Mouse (Mus musculus) kidney, embryonic 14.5 days (tissue): ENCODE measurements around the gene Tmem121b. TPM values are rescaled to one million over a fixed set of nuclear protein-coding genes. Genes with fewer than 3 reads are reported as not detected.

Experiments
- ATAC-seq: fragments of 200-750 bp; cut with Nextera tagmentation; 2 replicates; pipeline ENCODE4 v1.8.0; 2017; ENCODE audit warnings: moderate number of reproducible peaks, mild to moderate bottlenecking, moderate TSS enrichment, moderate library complexity; ENCODE audit not compliant: low FRiP score, low TSS enrichment
- H3K27ac ChIP-seq: fragments of 300-500 bp; sonication (generic); 2 replicates; pipeline ENCODE4 v1.5.1; 2014; ENCODE audit warnings: low read depth, mild to moderate bottlenecking, low read length, moderate library complexity, mixed read lengths
- H3K27me3 ChIP-seq: fragments of 300-500 bp; sonication (generic); 2 replicates; pipeline ENCODE4 v1.6.1; 2014; ENCODE audit warnings: mild to moderate bottlenecking, low read length; ENCODE audit not compliant: control insufficient read depth, insufficient read depth
- H3K36me3 ChIP-seq: fragments of 300-500 bp; sonication (generic); 2 replicates; pipeline ENCODE4 v1.6.1; 2014; ENCODE audit warnings: low read length, mixed read lengths; ENCODE audit not compliant: control insufficient read depth, insufficient read depth
- H3K4me1 ChIP-seq: fragments of 300-500 bp; sonication (generic); 2 replicates; pipeline ENCODE4 v1.6.1; 2014; ENCODE audit warnings: low read length, mixed read lengths; ENCODE audit not compliant: control insufficient read depth, insufficient read depth
- H3K4me2 ChIP-seq: fragments of 300-500 bp; sonication (generic); replicated peaks from 2 replicates; pipeline ENCODE4 v1.6.1; 2014; ENCODE audit warnings: low read depth, mild to moderate bottlenecking, low read length
- H3K4me3 ChIP-seq: fragments of 300-500 bp; sonication (generic); 2 replicates; pipeline ENCODE4 v1.5.1; 2014; ENCODE audit warnings: mild to moderate bottlenecking, low read length
- H3K9ac ChIP-seq: fragments of 300-500 bp; sonication (generic); 2 replicates; pipeline ENCODE4 v1.6.1; 2014; ENCODE audit warnings: low read depth, mild to moderate bottlenecking, low read length, moderate library complexity
- H3K9me3 ChIP-seq: fragments of 300-500 bp; sonication (generic); 2 replicates; pipeline ENCODE4 v1.6.1; 2016; ENCODE audit warnings: low read length; ENCODE audit not compliant: control insufficient read depth
- WGBS: fragments of 180-500 bp; shearing (Covaris S2); extraction: QIAGEN DNeasy Blood & Tissue Kit; methylation state at CpG from one replicate; pipeline ENCODE4 v1.1.7; 2014; 5-methylcytosine and 5-hydroxymethylcytosine counted together
- polyA plus RNA-seq: library from polyadenylated mRNA; unstranded; fragments of >200 nt; fragmentation: Nextera tagmentation; extraction: Ambion mirVana; gene quantifications from 2 replicates; pipeline ENCODE4 v1.2.1, GENCODE M21; 2014

The Tmem121b gene
- polyA plus RNA-seq, 1 experiment from 2014 or later: 0.04 TPM

DNA sequence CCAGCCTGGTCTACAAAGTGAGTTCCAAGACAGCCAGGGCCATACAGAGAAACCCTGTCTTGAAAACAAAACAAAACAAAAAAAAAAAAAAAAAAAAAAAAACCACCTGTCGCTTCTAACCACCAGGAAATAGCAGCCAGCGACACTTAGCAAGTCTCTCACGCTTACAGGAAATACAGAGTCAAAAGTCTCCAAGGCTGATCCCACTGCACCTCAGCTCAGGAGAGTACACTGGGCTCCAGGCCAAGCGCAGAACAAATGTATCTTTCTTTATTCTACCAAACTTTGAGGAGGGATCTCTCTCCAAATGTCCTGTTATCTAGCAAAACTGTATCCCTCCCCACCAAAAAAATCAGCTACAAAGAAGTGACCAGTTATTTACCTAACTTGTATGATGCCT, 35.5 kb upstream of the Tmem121b start:
- Histone ChIP-seq H3K4me1 (peaks cover 9% of the 10 kb centered on the region; the same call in 1 of the 2 replicates), H3K4me3 (no peak overlapping the region), H3K9ac (no peak overlapping the region), H3K9me3 (no peaks in the 10 kb centered on the region), H3K36me3 (no peaks in the 10 kb centered on the region), H3K27ac (no peak overlapping the region), H3K27me3 (no peaks in the 10 kb centered on the region), H3K4me2 (no peak overlapping the region)
- WGBS: 60% methylated on average over 4 of the region's 4 CpGs
- no peak for ATAC-seq

DNA sequence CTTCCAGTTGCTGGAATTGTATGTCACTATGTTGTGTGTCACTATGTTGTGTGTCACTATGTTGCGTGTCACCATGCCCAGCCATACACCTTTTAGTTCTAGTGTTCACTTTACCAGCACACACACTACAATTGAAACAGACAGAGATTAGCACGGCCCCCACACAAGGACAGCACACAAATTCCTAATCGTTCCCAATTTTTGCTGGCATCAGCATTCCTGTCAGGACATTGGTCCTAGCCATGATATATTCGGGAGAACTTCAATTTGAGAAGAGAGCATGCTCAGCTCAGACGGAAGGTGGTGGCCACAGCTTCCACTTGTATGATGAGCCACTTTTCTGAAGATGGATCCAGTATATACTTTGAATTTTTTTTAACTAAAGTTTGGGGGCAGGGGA, 31.2 kb upstream of the Tmem121b start:
- 84% methylated on average over 5 of the region's 5 CpGs for WGBS
- peaks cover 4% of the 10 kb centered on the region; the same call in 1 of the 2 replicates for H3K4me1 ChIP-seq

DNA sequence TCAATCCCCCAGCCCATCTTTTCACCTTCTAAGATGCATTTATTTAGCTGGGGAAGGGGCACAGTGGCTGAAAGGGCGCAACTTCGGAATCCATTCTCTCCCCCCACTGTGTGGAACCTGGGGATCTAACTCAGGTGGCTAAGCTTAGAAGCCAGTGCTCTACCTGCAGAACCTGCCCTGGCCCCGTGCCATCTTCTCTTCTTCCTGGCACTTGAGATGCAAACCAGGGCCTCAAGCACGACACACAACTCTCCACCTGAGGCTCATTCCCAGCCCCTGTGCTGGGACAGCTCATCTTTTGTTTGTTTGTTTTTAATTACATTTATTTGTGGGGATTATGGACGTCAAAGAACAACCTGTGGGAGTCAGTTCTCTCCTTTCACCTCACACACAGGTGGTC, 26.0 kb upstream of the Tmem121b start:
- ATAC-seq: no peak
- peaks cover 23% of the 10 kb centered on the region; the same call in 1 of the 2 replicates for H3K36me3 ChIP-seq
- WGBS: 88% methylated on average over 5 of the region's 5 CpGs

More for the DNA sequence above, 31.2 kb upstream of the Tmem121b start:
- H3K27ac ChIP-seq: no peak overlapping the region
- no peak overlapping the region for H3K9ac ChIP-seq
- no peak overlapping the region for H3K4me3 ChIP-seq
- no peaks in the 10 kb centered on the region for H3K27me3 ChIP-seq
- H3K9me3 ChIP-seq: no peaks in the 10 kb centered on the region
- no peak for ATAC-seq
- no peak overlapping the region for H3K4me2 ChIP-seq
- peaks cover 18% of the 10 kb centered on the region; the same call in 1 of the 2 replicates for H3K36me3 ChIP-seq

DNA sequence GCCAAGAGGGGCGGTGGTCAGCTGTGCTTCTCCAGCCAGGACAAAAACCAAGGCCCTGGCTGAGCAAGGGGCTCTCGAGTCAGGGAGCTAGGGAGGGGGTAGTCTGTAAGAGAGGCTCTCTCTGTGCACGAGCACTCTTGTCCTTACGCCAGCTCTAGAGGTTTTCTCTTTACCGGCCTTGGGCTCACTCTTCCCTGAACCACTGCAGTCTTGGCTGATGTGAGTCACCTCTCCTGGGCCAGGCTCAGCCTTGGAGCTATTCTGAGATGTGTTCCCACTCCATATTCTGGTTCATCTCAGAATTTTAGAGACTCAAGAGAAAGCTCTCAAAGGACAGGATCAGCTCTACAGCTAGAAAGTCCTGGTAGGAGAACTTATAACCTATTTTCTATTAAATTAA, 23.7 kb upstream of the Tmem121b start:
- Histone ChIP-seq H3K9ac (no peak overlapping the region), H3K4me3 (no peak overlapping the region), H3K9me3 (no peaks in the 10 kb centered on the region), H3K4me2 (no peak overlapping the region), H3K27ac (no peak overlapping the region), H3K27me3 (no peaks in the 10 kb centered on the region), H3K36me3 (peaks cover 33% of the 10 kb centered on the region; the same call in 1 of the 2 replicates), H3K4me1 (no peaks in the 10 kb centered on the region)
- 88% methylated on average over 5 of the region's 5 CpGs for WGBS
- ATAC-seq: no peak

More for the DNA sequence above, 26.0 kb upstream of the Tmem121b start:
- Histone ChIP-seq H3K27me3 (no peaks in the 10 kb centered on the region), H3K27ac (no peak overlapping the region), H3K4me2 (no peak overlapping the region), H3K4me3 (no peak overlapping the region), H3K4me1 (no peaks in the 10 kb centered on the region), H3K9ac (no peak overlapping the region), H3K9me3 (no peaks in the 10 kb centered on the region)

DNA sequence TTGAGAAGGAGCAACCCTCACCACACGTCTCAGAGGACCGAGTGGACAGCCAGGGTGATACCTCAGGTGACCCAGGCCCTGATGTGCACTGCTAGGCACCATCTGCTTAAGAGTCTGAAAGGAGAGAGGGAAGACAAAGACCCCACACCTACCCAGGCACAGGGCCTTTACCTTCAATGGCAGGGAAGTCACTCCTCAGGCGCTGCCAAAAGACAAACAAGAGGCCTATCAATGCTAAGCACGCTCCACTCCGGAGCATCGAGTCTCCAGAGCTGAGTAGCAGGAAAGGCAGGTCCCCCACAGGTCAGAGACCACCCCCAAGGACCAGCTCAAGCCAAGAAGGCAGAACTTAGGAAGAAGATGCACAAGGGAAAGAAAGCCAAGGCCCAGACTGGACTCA, 23.3 kb upstream of the Tmem121b start:
- no peaks in the 10 kb centered on the region for H3K27me3 ChIP-seq
- H3K36me3 ChIP-seq: peaks cover 29% of the 10 kb centered on the region; the same call in 1 of the 2 replicates
- WGBS: 90% methylated on average over 6 of the region's 6 CpGs
- H3K4me1 ChIP-seq: no peaks in the 10 kb centered on the region
- no peak overlapping the region for H3K4me3 ChIP-seq
- H3K4me2 ChIP-seq: no peak overlapping the region
- H3K27ac ChIP-seq: no peak overlapping the region
- no peaks in the 10 kb centered on the region for H3K9me3 ChIP-seq
- no peak overlapping the region for H3K9ac ChIP-seq
- ATAC-seq: no peak

DNA sequence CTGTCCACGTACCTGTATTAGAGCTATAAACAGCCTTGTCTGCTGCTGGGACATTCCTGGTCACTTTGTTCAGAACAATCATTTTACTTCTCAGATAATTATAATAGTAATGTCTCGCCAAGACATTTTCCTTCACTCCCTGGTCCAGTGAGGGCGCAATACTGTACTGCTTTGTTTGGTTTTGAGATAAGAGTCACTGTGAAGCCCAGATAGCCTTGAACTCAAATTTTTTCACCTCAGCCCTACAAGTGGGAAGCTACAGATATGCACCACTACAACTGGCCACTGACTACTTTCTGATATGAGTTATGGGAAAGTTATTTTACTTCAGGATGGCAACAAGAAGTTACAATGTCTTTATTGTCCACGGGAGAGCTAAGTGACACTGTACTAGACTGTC, 22.8 kb upstream of the Tmem121b start:
- peaks cover 31% of the 10 kb centered on the region for H3K36me3 ChIP-seq
- H3K27ac ChIP-seq: no peak overlapping the region
- WGBS: 89% methylated on average over 4 of the region's 4 CpGs
- H3K27me3 ChIP-seq: no peaks in the 10 kb centered on the region
- H3K4me1 ChIP-seq: no peaks in the 10 kb centered on the region
- H3K9me3 ChIP-seq: no peaks in the 10 kb centered on the region
- ATAC-seq: no peak
- no peak overlapping the region for H3K4me3 ChIP-seq
- H3K4me2 ChIP-seq: no peak overlapping the region
- H3K9ac ChIP-seq: no peak overlapping the region

DNA sequence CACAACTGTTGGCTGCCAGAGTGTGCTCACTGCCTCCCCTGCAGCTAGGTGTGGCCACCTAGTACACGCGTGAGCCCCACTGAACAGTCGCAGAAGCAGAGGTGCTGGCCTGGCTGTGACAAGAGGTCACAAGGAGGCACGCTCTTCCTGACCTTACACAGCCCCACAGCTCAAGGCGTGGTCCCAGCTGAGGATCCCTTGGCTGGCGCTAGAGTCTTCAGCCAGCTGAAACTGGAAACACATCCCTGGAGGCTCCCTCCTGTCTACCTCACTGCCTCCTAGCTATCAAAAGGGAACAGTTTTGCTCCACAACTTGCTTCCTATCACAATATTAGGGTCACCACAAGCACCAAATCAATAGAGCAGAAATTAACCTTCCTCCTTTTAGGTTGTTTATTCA, 17.6 kb upstream of the Tmem121b start:
- Histone ChIP-seq H3K4me1 (no peaks in the 10 kb centered on the region), H3K36me3 (peaks cover 35% of the 10 kb centered on the region), H3K4me2 (no peak overlapping the region), H3K9me3 (no peaks in the 10 kb centered on the region), H3K27me3 (no peaks in the 10 kb centered on the region), H3K27ac (no peak overlapping the region), H3K4me3 (no peak overlapping the region), H3K9ac (no peak overlapping the region)
- WGBS: 79% methylated on average over 6 of the region's 6 CpGs
- no peak for ATAC-seq

DNA sequence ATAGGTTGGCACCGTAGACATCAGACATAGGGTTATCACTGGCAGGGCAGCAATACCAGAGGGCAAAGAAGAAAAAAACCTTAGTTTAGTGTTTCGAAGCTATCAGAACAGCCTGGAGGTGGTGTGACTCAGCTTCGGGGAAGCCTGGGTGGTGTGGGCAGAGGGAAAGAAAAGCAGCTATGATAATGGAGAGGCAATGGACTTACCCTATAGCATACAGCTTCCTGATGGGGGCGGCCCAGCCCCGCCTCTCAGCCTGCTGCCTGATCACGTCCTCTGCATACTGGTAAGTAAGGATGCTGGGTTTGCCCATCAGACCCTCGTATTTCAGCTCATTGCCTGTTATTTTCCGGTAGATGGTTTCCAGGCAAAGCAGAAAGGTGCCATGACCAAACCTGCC, 16.8 kb upstream of the Tmem121b start:
- Histone ChIP-seq H3K4me1 (no peaks in the 10 kb centered on the region), H3K9me3 (no peaks in the 10 kb centered on the region), H3K4me2 (no peak overlapping the region), H3K36me3 (peaks cover 35% of the 10 kb centered on the region), H3K4me3 (no peak overlapping the region), H3K27ac (no peak overlapping the region), H3K9ac (no peak overlapping the region), H3K27me3 (no peaks in the 10 kb centered on the region)
- no peak for ATAC-seq
- WGBS: 85% methylated on average over 8 of the region's 8 CpGs

DNA sequence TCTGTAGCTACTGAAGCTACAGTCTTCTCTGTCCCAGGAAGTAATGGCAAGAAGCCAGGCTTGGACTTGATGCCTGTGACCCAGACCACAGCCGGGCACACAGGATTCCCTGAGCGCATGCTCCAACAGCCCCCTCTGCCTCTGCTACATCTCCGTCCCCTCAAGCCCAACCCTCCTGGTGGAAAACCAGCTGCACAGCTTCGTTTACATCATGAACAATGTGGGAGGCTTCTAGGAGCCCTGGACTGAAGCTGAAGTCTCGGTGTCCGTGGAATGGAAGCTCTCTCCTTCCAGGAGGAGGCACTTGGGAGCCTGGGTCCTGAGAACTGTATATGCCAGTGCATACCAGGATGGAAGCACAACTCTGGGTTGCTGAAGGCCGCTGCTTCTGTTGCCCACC, 16.4 kb upstream of the Tmem121b start:
- ATAC-seq: no peak

More for the DNA sequence above, 16.4 kb upstream of the Tmem121b start:
- H3K27ac ChIP-seq: no peak overlapping the region
- H3K4me1 ChIP-seq: no peaks in the 10 kb centered on the region
- no peak overlapping the region for H3K4me2 ChIP-seq
- H3K36me3 ChIP-seq: peaks cover 35% of the 10 kb centered on the region
- H3K27me3 ChIP-seq: no peaks in the 10 kb centered on the region
- 89% methylated on average over 7 of the region's 7 CpGs for WGBS
- H3K4me3 ChIP-seq: no peak overlapping the region
- H3K9me3 ChIP-seq: no peaks in the 10 kb centered on the region
- H3K9ac ChIP-seq: no peak overlapping the region
